Mouse (Mus musculus): ENCODE results near the gene Otud7b.

Gene Otud7b

GRCm38 (mm10) chr3:96084146-96084755, 20.1 kb upstream of the Otud7b start:
- no peak for DNase-seq (ENCODE audit: low read depth)

- peak; percentile 60 for DNase-seq (ENCODE audit: low read depth)
These were observed 17.1 kb upstream of the Otud7b start for GRCm38 (mm10) chr3:96087219-96087618.

- DNase-seq (ENCODE audit: low read depth) = no peak
These were observed 16.5 kb upstream of the Otud7b start for GRCm38 (mm10) chr3:96087801-96088200.

GRCm38 (mm10) chr3:96089882-96090489, 14.3 kb upstream of the Otud7b start:
- DNase-seq (ENCODE audit: low read depth) = peak; percentile 83

- peak; percentile 50 for DNase-seq (ENCODE audit: low read depth)
These were observed 13.2 kb upstream of the Otud7b start for GRCm38 (mm10) chr3:96091146-96091545.

GRCm38 (mm10) chr3:96091966-96092365, 12.4 kb upstream of the Otud7b start:
- DNase-seq (ENCODE audit: low read depth) = no peak

- DNase-seq (ENCODE audit: low read depth) = peak; percentile 20
These were observed 10.8 kb upstream of the Otud7b start for GRCm38 (mm10) chr3:96093509-96093908.

- no peak for DNase-seq (ENCODE audit: low read depth)
These were observed 10.1 kb upstream of the Otud7b start for GRCm38 (mm10) chr3:96094203-96094602.

GRCm38 (mm10) chr3:96098168-96098567, 6.2 kb upstream of the Otud7b start:
- DNase-seq (ENCODE audit: low read depth) = no peak

GRCm38 (mm10) chr3:96098616-96099267, 5.6 kb upstream of the Otud7b start:
- DNase-seq (ENCODE audit: low read depth) = peak; percentile 97

- peak; percentile 66 for DNase-seq (ENCODE audit: low read depth)
These were observed 2.0 kb upstream of the Otud7b start for GRCm38 (mm10) chr3:96102100-96102872.

GRCm38 (mm10) chr3:96103901-96104260, 446 bp upstream of the Otud7b start:
- no peak for DNase-seq (ENCODE audit: low read depth)

- DNase-seq (ENCODE audit: low read depth) = peak; percentile 64
These were observed 963 bp downstream of the Otud7b start for GRCm38 (mm10) chr3:96105232-96105747.

- DNase-seq (ENCODE audit: low read depth) = no peak
These were observed 1.8 kb downstream of the Otud7b start for GRCm38 (mm10) chr3:96106151-96106550.

- DNase-seq (ENCODE audit: low read depth) = no peak
These were observed 4.0 kb downstream of the Otud7b start for GRCm38 (mm10) chr3:96108315-96108714.

GRCm38 (mm10) chr3:96113251-96113650, 8.9 kb downstream of the Otud7b start:
- no peak for DNase-seq (ENCODE audit: low read depth)

GRCm38 (mm10) chr3:96118142-96118541, 13.8 kb downstream of the Otud7b start:
- DNase-seq (ENCODE audit: low read depth) = peak; percentile 65

GRCm38 (mm10) chr3:96118702-96119101, 14.4 kb downstream of the Otud7b start:
- no peak for DNase-seq (ENCODE audit: low read depth)

GRCm38 (mm10) chr3:96124235-96124634, 19.9 kb downstream of the Otud7b start:
- DNase-seq (ENCODE audit: low read depth) = no peak

- DNase-seq (ENCODE audit: low read depth) = no peak
These were observed 23.8 kb downstream of the Otud7b start for GRCm38 (mm10) chr3:96128128-96128527.

- DNase-seq (ENCODE audit: low read depth) = no peak
These were observed 28.2 kb downstream of the Otud7b start for GRCm38 (mm10) chr3:96132478-96132877.

- no peak for DNase-seq (ENCODE audit: low read depth)
These were observed 29.1 kb downstream of the Otud7b start for GRCm38 (mm10) chr3:96133327-96133905.

Measured in 416B (cell line).